Comparison of ENCODE assay signal across 8 mouse cellular contexts in the genomic region with DNA sequence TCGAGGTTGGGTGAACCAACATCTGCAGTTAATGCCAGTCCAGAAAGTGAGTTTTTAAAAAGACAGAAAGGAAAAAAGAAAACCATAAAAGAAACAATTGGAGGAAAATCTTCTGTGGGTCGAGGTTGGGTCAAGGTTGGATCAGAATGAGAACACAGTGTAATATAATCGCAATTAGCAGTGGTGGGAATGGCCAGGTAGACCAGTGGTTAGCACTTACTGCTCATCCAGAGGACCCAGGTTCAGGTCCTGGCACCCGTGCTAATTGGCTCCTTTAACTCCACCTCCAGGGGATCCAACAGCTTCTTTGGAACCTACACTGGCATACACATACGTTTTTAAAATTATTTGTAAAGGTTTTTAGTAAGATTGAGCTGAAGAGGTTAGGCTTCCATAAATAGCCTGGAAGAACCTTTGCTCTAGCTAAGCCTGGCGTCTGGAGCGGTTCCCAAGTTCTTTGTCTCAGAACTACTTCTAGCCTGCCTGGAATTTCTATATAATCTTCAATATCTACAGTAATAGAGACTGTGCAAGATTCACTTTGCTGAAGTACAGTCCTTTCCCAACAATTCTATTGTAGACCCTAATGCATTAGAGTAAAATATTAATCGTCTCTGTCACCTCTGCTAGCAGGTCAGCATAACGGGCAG. TPM values are rescaled to one million over a fixed set of nuclear protein-coding genes. Genes with fewer than 3 reads are reported as not detected.
DNase-seq lines count a peak whose midpoint lies in the region; ATAC-seq and TF ChIP-seq lines count a peak whose summit lies in the region.

No protein-coding gene starts in this region.

- 0 out of 2 replicates have a peak overlapping the region, but pooled peaks have one; percentile 34 for H3K27ac ChIP-seq in heart, embryonic 13.5 days (replicated peaks)
- no peak overlapping the region; the same call in 1 of the 2 replicates for H3K27ac ChIP-seq in heart, embryonic 16.5 days (ENCODE audit: low read length)
- H3K27ac ChIP-seq in liver, postnatal 0 days (ENCODE audit: low read depth): no peak overlapping the region

- H3K4me2 ChIP-seq in heart, embryonic 13.5 days: peak overlapping the region; percentile 75
- peak overlapping the region; percentile 65 for H3K4me2 ChIP-seq in heart, embryonic 16.5 days (ENCODE audit: low read depth, low read length)
- peak overlapping the region; percentile 90 for H3K4me2 ChIP-seq in liver, postnatal 0 days (ENCODE audit: low read depth, low read length)

- TF ChIP-seq EP300 in liver, postnatal 0 days (IDR thresholded peaks at IDR 0.05; ENCODE audit: low read depth): no peak

- H3K4me3 ChIP-seq in heart, embryonic 13.5 days: peak overlapping the region; percentile 83
- peak overlapping the region; percentile 81 for H3K4me3 ChIP-seq in heart, embryonic 16.5 days (ENCODE audit: low read length)
- H3K4me3 ChIP-seq in liver, postnatal 0 days (ENCODE audit: low read depth, low read length): no peak overlapping the region

- ATAC-seq in heart, embryonic 13.5 days (ENCODE audit: extremely low read depth, insufficient number of reproducible peaks, low FRiP score, low TSS enrichment): no peak
- peak; percentile 49; the same call in 1 of the 2 replicates for ATAC-seq in heart, embryonic 16.5 days (replicated peaks; ENCODE audit: extremely low read depth, insufficient read depth, low FRiP score)
- no peak for ATAC-seq in liver, postnatal 0 days

- intact Hi-C loops in heart, postnatal 36 days (cut with DNase I): no loop called here

- TF ChIP-seq CTCF in liver, postnatal 0 days (IDR thresholded peaks at IDR 0.05; ENCODE audit: low read depth): no peak

- 56% methylated on average over 9 of the region's 9 CpGs for WGBS in heart, embryonic 13.5 days
- WGBS in heart, embryonic 16.5 days: 48% methylated on average over 9 of the region's 9 CpGs
- WGBS in liver, postnatal 0 days (ENCODE audit: insufficient replicate concordance): 71% methylated on average over 9 of the region's 9 CpGs

- H3K9me3 ChIP-seq in heart, embryonic 13.5 days: no peaks in the 10 kb centered on the region
- no peaks in the 10 kb centered on the region for H3K9me3 ChIP-seq in heart, embryonic 16.5 days (replicated peaks; ENCODE audit: control insufficient read depth, low read length)
- no peaks in the 10 kb centered on the region for H3K9me3 ChIP-seq in liver, postnatal 0 days (ENCODE audit: low read length)

- H3K4me1 ChIP-seq in heart, embryonic 13.5 days: peaks cover 17% of the 10 kb centered on the region
- H3K4me1 ChIP-seq in heart, embryonic 16.5 days (ENCODE audit: control insufficient read depth, insufficient read depth, low read length): peaks cover 10% of the 10 kb centered on the region
- peaks cover 10% of the 10 kb centered on the region for H3K4me1 ChIP-seq in liver, postnatal 0 days (ENCODE audit: insufficient read depth)

- no peak for DNase-seq in heart, postnatal 36 days
- DNase-seq in adipocyte (ENCODE audit: low spot score): peak; percentile 87
- no peak for DNase-seq in liver, postnatal 0 days
- DNase-seq in c-Kit-positive CD71-positive TER-119-positive erythroid progenitor cells, embryonic 14.5 days (ENCODE audit: low spot score): no peak
- DNase-seq in layer of hippocampus, adult 11-12 months (ENCODE audit: low spot score): no peak
- no peak for DNase-seq in retina, embryonic 14.5 days (ENCODE audit: low spot score)

- no peaks in the 10 kb centered on the region for H3K27me3 ChIP-seq in heart, embryonic 13.5 days (replicated peaks)
- H3K27me3 ChIP-seq in heart, embryonic 16.5 days (ENCODE audit: control insufficient read depth, insufficient read depth, low read length): no peaks in the 10 kb centered on the region
- 0 out of 2 replicates have a peak, but pooled peaks cover 3% of the 10 kb centered on the region for H3K27me3 ChIP-seq in liver, postnatal 0 days (ENCODE audit: insufficient read depth, low read length)

- H3K36me3 ChIP-seq in heart, embryonic 13.5 days: peaks cover 15% of the 10 kb centered on the region
- H3K36me3 ChIP-seq in heart, embryonic 16.5 days (ENCODE audit: control insufficient read depth, insufficient read depth): 0 out of 2 replicates have a peak, but pooled peaks cover 2% of the 10 kb centered on the region
- H3K36me3 ChIP-seq in liver, postnatal 0 days (replicated peaks; ENCODE audit: insufficient read depth, low read length): no peaks in the 10 kb centered on the region

- H3K9ac ChIP-seq in heart, embryonic 13.5 days: peak overlapping the region; percentile 94
- peak overlapping the region; percentile 87 for H3K9ac ChIP-seq in heart, embryonic 16.5 days (ENCODE audit: low read length)
- H3K9ac ChIP-seq in liver, postnatal 0 days (replicated peaks): peak overlapping the region; percentile 79; the same call in 1 of the 2 replicates

RNA-seq across cellular contexts. Expression of gene Slc18b1, which starts 0.8 kb away (rescaled TPM):
- 7.4 and 8.4 TPM in 2 replicates for polyA plus RNA-seq in heart, embryonic 13.5 days (2015; fragmentation: Nextera tagmentation; extraction: Ambion mirVana)
- 1 to 10 TPM; 6.3 to 8.0 TPM for total RNA-seq in heart, postnatal 36 days (2021)
- polyA plus RNA-seq in heart, embryonic 16.5 days (2015; fragmentation: Nextera tagmentation; extraction: Ambion mirVana): 8.3 and 9.1 TPM in 2 replicates
- 1.2 and 1.5 TPM in 2 replicates for polyA plus RNA-seq in liver, postnatal 0 days (2015; fragmentation: Nextera tagmentation; extraction: Ambion mirVana)

RNA-seq across cellular contexts. Expression of gene Rps12, which starts 8.9 kb away (rescaled TPM):
- polyA plus RNA-seq in heart, embryonic 13.5 days (2015; fragmentation: Nextera tagmentation; extraction: Ambion mirVana): 98.2 and 103 TPM in 2 replicates
- 100 to 1,000 TPM; 199 to 263 TPM for total RNA-seq in heart, postnatal 36 days (2021)
- 80.6 and 89.4 TPM in 2 replicates for polyA plus RNA-seq in heart, embryonic 16.5 days (2015; fragmentation: Nextera tagmentation; extraction: Ambion mirVana)
- 145 and 149 TPM in 2 replicates for polyA plus RNA-seq in liver, postnatal 0 days (2015; fragmentation: Nextera tagmentation; extraction: Ambion mirVana)

RNA-seq across cellular contexts. Expression of gene Vnn3, which starts 55.3 kb away (rescaled TPM):
- 0.08 TPM in 1 of 2 replicates, not detected in the other for polyA plus RNA-seq in heart, embryonic 13.5 days (2015; fragmentation: Nextera tagmentation; extraction: Ambion mirVana)
- under 1 TPM in 1 of 2 experiments, not detected in 1; 0.28 TPM for total RNA-seq in heart, postnatal 36 days (2021)
- polyA plus RNA-seq in heart, embryonic 16.5 days (2015; fragmentation: Nextera tagmentation; extraction: Ambion mirVana): 0.08 and 0.16 TPM in 2 replicates
- 129 and 137 TPM in 2 replicates for polyA plus RNA-seq in liver, postnatal 0 days (2015; fragmentation: Nextera tagmentation; extraction: Ambion mirVana)

Comparison
In these comparisons a context has a peak if more than half of its experiments do, and no peak if none do; other contexts are left out.
1. RNA of gene Vnn3, which starts 55.3 kb away (polyA plus RNA-seq): 129 to 137 TPM in liver, postnatal 0 days; 0.08 to 0.16 TPM in heart, embryonic 16.5 days and 0.08 TPM in heart, embryonic 13.5 days; every median in the first group is over 100 times any median in the second.
2. Peak in every context shown above with its lines, with median percentiles within 50 percentile points of each other: H3K4me2 ChIP-seq and H3K9ac ChIP-seq.